Mouse (Mus musculus) lung, postnatal 4 days (tissue): ENCODE measurements around the gene Cdk7.
A peak's percentile ranks its signal among the peaks of the same experiment; 100 is the strongest.
"Not testable (repeated sequence)": the region's sequence is repeated elsewhere in the genome, so short reads cannot be mapped to it uniquely, and the experiment has no call there.

Experiments used
- DNase-seq, 2 experiments: peaks; one replicate each; pipeline ENCODE4 v3.0.0; 2021

The Cdk7 gene

DNA sequence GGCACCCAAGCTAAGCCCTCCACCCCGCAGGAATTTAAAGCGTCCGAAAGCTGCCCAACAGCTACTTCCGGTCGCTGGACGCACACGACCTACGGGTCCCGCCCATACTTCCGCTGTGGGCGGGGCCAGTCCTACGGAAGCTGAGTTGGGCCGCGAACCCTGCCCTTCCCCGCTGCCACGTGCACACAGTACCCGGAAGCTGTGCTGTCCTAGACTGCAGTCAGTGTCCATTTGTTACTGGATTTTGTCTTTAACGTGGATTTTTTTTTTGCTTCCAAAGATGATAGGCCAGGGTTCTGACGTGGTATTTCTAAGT, at the start of gene Cdk7:
TSS of gene Cdk7 (minus strand) at position 79 of the 316 bp plus-strand sequence.
- DNase-seq: peak; percentile 95 to 97

DNA sequence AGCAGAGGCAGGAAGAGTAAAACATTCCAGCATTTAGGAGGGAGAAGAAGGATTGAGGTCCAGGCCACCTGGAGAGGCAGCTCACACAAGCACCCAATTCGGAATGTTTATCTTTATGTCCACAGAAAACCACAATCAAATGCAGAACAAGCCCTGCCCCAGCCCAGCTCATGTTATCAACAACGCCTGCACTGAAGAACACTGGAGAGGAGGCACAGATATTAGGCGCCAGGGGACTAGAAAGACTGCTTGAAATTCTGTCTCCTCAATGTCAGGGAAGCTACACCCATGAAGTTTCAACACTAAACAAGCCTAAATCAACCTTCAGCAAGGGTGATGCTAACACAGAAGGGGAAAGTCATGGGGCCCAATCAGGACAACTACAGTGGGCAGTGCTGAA, 46.8 kb upstream of the Cdk7 start:
- DNase-seq: no peak

DNA sequence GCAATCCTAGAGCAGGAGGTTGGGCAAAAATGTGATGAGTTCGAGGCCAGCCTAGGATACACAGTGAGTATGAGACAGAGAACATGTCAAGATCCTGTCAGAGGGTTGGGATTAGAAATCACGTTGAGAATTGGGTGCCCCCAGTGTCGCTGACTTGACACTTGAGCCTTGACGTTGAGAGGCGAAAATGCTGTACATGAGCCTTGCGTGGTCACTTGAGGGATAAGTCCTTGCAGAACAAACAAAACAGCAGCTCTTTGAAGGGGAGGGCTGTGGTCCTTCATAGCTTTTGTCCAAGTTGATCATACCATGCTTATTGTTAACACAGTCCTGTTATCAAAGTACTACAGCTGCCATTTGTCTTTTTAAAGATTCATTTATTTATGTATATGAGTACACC, 46.0 kb upstream of the Cdk7 start:
- DNase-seq: no peak

DNA sequence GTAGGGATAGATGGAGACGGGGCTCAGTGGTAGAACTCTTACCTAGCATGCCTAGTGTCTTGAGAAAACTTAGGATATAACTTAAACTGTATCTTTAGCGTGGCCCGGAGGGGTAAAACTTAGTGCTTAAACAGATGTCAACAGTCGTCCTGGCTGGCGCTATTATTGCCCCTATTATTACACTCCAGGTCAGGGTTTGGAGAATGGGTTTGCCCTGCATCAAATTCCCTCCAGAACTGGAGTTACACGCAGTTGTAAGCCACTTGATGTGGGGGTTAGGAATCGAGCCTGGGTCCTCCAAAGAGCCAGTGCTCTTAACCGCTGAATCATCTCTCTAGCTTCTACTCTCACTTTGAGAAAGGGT, 45.3 kb upstream of the Cdk7 start:
- DNase-seq: no peak

GRCm38 (mm10) chr13:100775252-100776055, 44.7 kb upstream of the Cdk7 start, which contains the start of gene Cenph:
Gene Cenph, minus strand, starts transcription at chr13:100775899.
- DNase-seq: peak; percentile 85 to 86

- DNase-seq: no peak
These were observed 44.0 kb upstream of the Cdk7 start for GRCm38 (mm10) chr13:100774704-100775103.

- DNase-seq: peak; percentile 14 to 36
These were observed 24.6 kb upstream of the Cdk7 start for GRCm38 (mm10) chr13:100755329-100755728.

DNA sequence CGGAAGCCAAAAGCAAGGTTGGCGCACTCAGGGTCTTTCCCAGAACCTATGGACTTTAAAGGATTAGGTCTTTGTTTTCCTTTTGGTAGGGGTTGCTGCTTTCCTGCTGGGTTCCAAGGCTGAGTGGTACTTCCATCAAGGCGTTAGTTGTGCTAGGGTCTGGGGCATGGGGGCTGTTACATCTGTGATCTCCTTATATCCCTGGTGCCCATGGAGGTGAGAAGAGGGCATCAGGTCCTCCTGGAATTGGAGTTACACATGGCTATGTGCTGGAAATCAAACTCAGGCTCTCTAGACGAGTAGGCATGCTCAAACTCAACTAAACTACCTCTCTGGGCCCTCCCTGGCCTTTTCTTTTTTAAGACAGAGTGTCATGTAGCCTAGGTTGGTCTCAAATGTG, 23.4 kb upstream of the Cdk7 start:
- DNase-seq: no peak

DNA sequence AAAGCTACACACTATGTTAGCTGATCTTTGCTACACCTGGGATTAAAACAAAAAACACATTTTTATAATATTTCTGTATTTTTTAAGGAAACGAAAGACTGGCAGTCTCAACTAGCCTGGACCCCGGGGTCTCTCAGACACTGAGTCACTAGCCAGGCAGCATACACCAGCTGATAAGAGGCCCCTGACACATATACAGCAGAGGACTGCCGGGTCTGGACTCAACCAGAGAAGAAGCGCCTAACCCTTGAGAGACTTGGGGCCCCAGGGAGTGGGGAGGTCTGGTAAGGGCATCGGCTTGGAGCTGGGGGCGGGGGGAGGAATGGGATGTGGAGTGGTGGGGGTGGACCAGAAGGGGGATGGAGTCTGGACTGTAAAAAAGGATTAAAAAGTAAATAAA, 22.3 kb upstream of the Cdk7 start:
- no peak for DNase-seq

DNA sequence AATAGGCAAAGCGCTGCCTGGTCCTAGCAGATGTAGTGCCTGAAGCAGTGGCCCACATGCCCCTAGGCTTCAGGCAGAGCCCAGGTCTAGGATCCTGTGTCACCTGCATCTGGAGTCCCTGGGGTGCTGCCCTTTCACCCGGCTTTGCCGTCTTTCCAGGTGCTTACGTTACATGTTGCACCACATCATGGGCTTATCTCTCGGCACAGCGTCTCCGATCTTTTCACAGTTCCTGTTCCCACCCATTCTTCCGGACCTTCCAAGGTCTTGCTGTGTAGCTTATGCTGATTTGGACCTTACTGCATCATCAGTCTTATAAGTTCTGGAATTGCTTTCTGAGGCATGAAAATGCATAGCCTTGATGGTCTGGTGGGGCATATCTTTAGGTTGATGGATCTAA, 21.8 kb upstream of the Cdk7 start:
- no peak for DNase-seq

DNA sequence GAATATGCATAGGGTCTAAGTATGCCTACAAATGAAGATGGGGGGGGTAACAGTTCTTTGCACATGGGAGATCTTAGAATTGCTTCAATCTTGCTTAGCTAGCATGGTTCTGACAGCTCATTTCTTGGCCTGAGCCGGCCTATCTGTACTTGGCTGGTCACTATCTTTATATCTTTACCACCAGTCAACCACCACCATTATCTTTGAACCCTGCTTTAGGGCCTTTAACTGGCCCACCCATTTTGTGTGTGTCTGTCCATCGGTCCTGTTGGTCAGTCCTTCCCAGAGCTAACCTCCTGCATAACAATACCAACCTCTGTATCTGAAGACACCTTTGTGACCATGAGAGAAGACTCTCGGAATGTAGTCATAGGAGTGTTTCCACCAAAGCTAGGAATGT, 20.7 kb upstream of the Cdk7 start:
- DNase-seq: no peak

GRCm38 (mm10) chr13:100750799-100751198, 20.1 kb upstream of the Cdk7 start:
- no peak for DNase-seq

- DNase-seq: no peak
These were observed 17.9 kb upstream of the Cdk7 start for GRCm38 (mm10) chr13:100748638-100749037.

- DNase-seq: no peak
These were observed 15.4 kb upstream of the Cdk7 start for GRCm38 (mm10) chr13:100746090-100746489.

DNA sequence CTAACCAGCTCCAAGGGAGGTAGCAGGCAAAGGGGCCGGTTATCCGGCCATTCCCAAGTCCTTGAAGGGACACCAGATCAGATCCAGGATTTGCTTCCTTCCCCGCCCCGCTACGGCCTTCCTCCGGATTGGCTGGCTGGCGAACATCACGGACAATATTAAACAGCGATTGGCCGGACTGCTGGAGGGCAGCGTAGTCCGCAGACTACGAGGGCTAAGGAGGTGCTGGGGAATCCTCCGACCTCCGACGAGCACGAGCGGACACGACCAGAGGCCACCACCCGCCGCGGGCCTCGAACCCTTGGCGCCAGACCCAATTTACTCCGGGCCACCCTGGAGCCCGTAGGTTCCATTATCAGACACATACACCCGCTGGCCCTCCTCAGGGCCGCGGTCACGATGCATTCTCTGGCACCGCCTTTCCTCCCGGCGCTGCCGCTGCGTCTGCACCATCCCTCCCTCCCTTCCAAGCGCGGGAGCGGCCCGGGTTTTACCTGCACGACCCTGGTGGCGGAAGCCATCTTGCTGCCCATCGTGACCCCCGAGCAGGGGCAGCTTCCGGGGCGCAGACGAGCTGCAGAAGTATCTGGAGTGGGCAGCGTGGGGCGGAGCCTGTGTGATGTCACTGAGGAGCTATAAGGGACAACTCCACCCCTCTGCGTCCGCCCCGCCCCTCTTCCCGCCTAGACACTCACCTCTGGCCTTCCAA, 13.5 kb upstream of the Cdk7 start, which contains the start of gene Mrps36:
TSS of gene Mrps36 (minus strand) at position 624 of the 709 bp plus-strand sequence.
- peak; percentile 95 to 96 for DNase-seq

- DNase-seq: no peak
These were observed 12.8 kb upstream of the Cdk7 start for GRCm38 (mm10) chr13:100743346-100744035.

DNA sequence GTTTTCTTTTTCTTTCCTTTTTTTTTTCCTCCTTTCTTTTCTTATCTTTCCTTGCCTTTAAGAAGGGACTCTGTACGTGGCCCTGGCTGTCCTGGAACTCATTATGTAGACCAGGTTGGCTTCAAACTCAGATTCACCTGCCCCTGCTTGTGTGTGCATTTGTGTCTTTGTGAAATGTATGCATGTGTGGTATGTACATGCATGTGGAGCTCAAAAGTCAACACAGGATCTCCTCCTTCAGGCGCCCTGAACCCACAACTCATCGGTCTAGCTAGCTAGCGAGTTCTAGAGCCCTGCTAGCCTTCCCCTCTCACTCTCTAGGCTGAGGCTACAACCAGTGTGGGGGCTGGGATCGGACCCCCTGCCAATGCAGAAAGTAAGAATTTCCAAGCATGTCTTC, 12.1 kb upstream of the Cdk7 start:
- no peak for DNase-seq

DNA sequence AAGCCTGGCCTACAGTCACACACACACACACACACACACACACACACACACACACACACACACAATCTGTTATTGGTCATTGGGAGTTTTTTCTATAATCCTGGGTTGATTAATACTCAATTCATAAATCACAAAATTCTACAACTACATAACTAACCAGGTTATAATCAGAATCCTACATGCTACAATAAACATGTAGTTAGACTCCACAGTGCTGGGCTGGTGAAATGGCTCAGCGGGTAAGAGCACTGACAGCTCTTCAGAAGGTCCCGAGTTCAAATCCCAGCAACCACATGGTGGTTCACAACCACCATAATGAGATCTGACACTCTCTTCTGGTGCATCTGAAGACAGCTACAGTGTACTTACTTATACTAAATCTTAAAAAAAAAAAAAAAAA, 2.0 kb upstream of the Cdk7 start:
- no peak for DNase-seq

- not testable (repeated sequence) for DNase-seq
These were observed 815 bp upstream of the Cdk7 start for GRCm38 (mm10) chr13:100731462-100732046.

GRCm38 (mm10) chr13:100730153-100730860, 432 bp downstream of the Cdk7 start:
- peak; percentile 17 to 22 for DNase-seq

GRCm38 (mm10) chr13:100728530-100728929, 2.2 kb downstream of the Cdk7 start:
- not testable (repeated sequence) for DNase-seq

- DNase-seq: no peak
These were observed 2.7 kb downstream of the Cdk7 start for GRCm38 (mm10) chr13:100728086-100728485.

DNA sequence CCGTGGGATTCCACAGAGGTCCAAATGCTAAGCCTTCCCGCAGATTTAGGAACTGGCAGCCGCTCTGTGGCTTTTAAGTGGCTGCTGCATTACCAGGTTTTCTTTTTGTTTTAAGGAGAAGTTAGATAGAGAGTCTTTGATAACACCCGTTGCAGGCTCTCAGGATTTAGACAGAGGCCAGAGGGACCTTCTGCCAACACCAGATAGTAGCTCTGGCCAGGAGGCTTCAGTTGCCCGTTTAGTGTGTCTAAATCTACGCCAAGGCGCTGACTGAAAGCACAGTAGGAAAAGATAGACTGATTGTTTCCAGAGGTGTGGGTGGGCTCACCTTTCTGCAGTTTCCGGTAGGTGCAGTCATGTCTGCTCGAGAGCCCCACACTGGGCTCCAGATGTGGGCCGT, 5.5 kb downstream of the Cdk7 start:
- no peak for DNase-seq
